Mouse (Mus musculus) kidney, embryonic 16.5 days (tissue): ENCODE data around the gene Ksr2. TPM values are rescaled to one million over a fixed set of nuclear protein-coding genes. Genes with fewer than 3 reads are reported as not detected.
"Not testable (repeated sequence)": the region's sequence is repeated elsewhere in the genome, so short reads cannot be mapped to it uniquely, and the experiment has no call there.

Source experiments
- ATAC-seq: fragments of 200-750 bp; cut with Nextera tagmentation; 2 replicates; pipeline ENCODE4 v1.8.0; 2017; ENCODE audit warnings: moderate TSS enrichment; ENCODE audit not compliant: low FRiP score, low TSS enrichment
- H3K27ac ChIP-seq: fragments of 300-500 bp; sonication (generic); 2 replicates; pipeline ENCODE4 v1.5.1; 2014; ENCODE audit warnings: low read length
- H3K27me3 ChIP-seq: fragments of 300-500 bp; sonication (generic); 2 replicates; pipeline ENCODE4 v1.6.1; 2014; ENCODE audit warnings: low read length, control low read depth, mixed read lengths; ENCODE audit not compliant: insufficient read depth
- H3K36me3 ChIP-seq: fragments of 300-500 bp; sonication (generic); 2 replicates; pipeline ENCODE4 v1.6.1; 2014; ENCODE audit warnings: low read length, control low read depth, mixed read lengths; ENCODE audit not compliant: insufficient read depth
- H3K4me1 ChIP-seq: fragments of 300-500 bp; sonication (generic); 2 replicates; pipeline ENCODE4 v1.6.1; 2014; ENCODE audit warnings: low read length, control low read depth, mixed read lengths; ENCODE audit not compliant: insufficient read depth
- H3K4me2 ChIP-seq: fragments of 300-500 bp; sonication (generic); replicated peaks from 2 replicates; pipeline ENCODE4 v1.6.1; 2014; ENCODE audit warnings: low read depth, low read length
- H3K4me3 ChIP-seq: fragments of 300-500 bp; sonication (generic); 2 replicates; pipeline ENCODE4 v1.5.1; 2014; ENCODE audit warnings: mild to moderate bottlenecking, low read length
- H3K9ac ChIP-seq: fragments of 300-500 bp; sonication (generic); replicated peaks from 2 replicates; pipeline ENCODE4 v1.6.1; 2014; ENCODE audit warnings: low read length
- H3K9me3 ChIP-seq: fragments of 300-500 bp; sonication (generic); 2 replicates; pipeline ENCODE4 v1.6.1; 2016; ENCODE audit warnings: low read length, control low read depth
- WGBS: fragments of 180-500 bp; shearing (Covaris S2); extraction: QIAGEN DNeasy Blood & Tissue Kit; methylation state at CpG from one replicate; pipeline ENCODE4 v1.1.7; 2014; 5-methylcytosine and 5-hydroxymethylcytosine counted together
- polyA plus RNA-seq: library from polyadenylated mRNA; unstranded; fragments of >200 nt; fragmentation: Nextera tagmentation; extraction: Ambion mirVana; gene quantifications from 2 replicates; pipeline ENCODE4 v1.2.1, GENCODE M21; 2015

Ksr2 gene
- polyA plus RNA-seq, 1 experiment from 2014 or later: 0.37 TPM

DNA sequence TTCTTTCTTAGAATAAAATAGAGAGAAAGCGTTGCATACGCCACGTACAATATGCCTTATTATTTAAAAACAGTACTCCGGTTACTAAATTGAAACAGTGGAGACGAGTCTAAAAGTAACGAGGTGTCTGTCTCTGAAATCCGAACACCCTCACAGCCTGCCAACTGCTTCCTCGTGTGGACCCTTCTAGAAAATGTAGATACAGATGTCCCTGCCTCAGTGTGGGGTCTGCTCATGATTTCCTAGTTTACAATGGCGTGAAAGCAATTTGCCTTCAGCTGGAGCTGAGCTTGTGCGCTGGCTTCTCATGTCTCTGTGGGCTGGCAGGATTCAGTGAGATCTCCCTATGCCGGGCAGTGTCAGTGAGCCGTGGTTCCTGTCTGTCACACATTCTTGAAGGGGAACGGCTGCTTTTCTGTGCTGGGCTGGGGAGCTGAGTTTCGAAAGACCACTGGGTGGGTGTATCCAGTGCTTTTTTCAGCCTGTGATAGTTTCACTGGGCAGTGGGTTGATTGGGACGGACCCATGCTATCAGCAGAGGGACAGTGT, 194.0 kb downstream of the Ksr2 start:
- ATAC-seq: no peak
- Histone ChIP-seq H3K27ac (no peak overlapping the region), H3K4me1 (peaks cover 19% of the 10 kb centered on the region), H3K4me2 (no peak overlapping the region), H3K36me3 (no peaks in the 10 kb centered on the region), H3K4me3 (no peak overlapping the region), H3K9ac (no peak overlapping the region), H3K9me3 (no peaks in the 10 kb centered on the region), H3K27me3 (no peaks in the 10 kb centered on the region)
- WGBS: 38% methylated on average over 15 of the region's 15 CpGs

DNA sequence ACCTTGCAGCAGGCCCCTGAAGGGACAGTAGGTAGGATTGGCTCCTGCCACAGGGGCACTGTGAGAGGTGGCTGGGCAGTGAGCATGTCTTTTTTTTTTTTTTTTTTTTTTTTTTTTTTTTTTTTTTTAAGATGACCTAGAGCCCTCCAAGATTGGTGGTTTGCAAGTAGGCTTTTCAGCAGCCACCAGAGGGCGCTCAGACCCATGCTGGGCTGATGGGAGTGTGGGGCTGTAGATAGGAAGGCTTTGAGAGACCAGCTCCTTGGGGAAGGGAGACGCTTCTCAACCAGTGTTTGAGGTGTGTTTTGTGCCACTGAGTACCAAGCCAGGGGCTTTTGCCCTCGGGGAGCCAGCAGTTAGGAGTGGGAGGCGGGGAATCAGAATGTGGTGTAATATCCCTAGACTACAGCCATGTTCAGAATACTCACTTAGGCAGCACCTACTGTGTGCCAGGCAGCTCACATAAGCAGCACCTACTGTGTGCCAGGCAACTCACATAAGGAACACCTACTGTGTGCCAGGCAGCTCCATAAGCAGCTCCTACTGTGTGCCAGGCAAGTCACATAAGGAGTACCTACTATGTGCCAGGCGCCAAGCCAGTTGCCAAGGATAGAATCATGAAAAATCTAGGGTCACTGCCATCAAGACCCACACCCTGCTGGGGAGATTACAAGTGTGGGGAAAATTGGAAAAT, 200.7 kb downstream of the Ksr2 start:
- Histone ChIP-seq H3K9me3 (no peaks in the 10 kb centered on the region), H3K27ac (no peak overlapping the region), H3K4me3 (no peak overlapping the region), H3K4me2 (no peak overlapping the region), H3K36me3 (no peaks in the 10 kb centered on the region), H3K9ac (no peak overlapping the region), H3K4me1 (peaks cover 3% of the 10 kb centered on the region), H3K27me3 (no peaks in the 10 kb centered on the region)
- 42% methylated on average over 5 of the region's 5 CpGs for WGBS
- ATAC-seq: no peak; the same call in none of the 2 replicates

DNA sequence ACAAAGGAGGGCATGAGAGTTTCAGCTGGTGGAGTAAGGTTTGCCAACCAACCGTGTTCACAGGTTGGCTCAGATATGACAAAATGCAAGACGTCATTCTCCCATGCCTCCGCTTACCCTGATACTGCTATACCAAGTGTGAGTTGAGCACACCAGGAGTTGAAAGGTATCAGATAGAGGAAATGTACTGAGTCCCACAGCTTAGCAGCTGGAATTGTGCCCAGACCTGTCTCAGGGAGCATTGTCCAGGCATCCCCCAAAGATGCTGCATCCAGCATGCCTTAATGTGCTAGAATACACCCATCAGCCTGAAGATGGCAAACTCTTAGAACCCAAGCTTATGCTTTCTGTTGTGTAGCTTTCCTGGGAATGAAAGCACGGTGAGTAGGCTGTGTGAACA, 206.5 kb downstream of the Ksr2 start:
- no peak overlapping the region for H3K9ac ChIP-seq
- no peak overlapping the region for H3K27ac ChIP-seq
- H3K4me2 ChIP-seq: no peak overlapping the region
- 77% methylated on average over 4 of the region's 4 CpGs for WGBS
- ATAC-seq: no peak
- peaks cover 18% of the 10 kb centered on the region for H3K27me3 ChIP-seq
- H3K9me3 ChIP-seq: no peaks in the 10 kb centered on the region
- 0 out of 2 replicates have a peak, but pooled peaks cover 4% of the 10 kb centered on the region for H3K4me1 ChIP-seq
- H3K4me3 ChIP-seq: no peak overlapping the region
- H3K36me3 ChIP-seq: no peaks in the 10 kb centered on the region

DNA sequence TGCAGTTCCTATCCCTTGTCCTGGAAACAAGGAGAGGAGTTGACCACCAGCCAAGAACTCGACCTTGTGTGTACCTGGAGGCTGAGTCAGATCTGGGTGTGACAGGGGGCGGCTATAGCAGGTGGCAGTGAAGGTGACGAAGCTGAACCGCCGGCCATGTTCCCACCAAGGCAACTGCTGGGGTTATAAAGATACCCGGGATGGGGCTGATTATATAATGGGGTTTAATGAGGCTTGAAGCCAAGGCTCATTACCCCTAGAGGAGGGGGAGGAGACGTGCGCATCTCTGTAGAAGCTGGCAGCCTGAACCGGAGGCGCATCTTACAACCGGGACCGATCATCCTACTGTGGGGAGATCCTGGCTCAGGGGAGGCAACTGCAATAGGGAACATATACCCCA, 208.4 kb downstream of the Ksr2 start:
- Histone ChIP-seq H3K9ac (no peak overlapping the region), H3K4me2 (no peak overlapping the region), H3K36me3 (no peaks in the 10 kb centered on the region), H3K4me1 (peaks cover 10% of the 10 kb centered on the region), H3K27ac (no peak overlapping the region), H3K9me3 (no peaks in the 10 kb centered on the region), H3K27me3 (peaks cover 18% of the 10 kb centered on the region), H3K4me3 (no peak overlapping the region)
- ATAC-seq: peak; percentile 70
- WGBS: 21% methylated on average over 12 of the region's 12 CpGs

DNA sequence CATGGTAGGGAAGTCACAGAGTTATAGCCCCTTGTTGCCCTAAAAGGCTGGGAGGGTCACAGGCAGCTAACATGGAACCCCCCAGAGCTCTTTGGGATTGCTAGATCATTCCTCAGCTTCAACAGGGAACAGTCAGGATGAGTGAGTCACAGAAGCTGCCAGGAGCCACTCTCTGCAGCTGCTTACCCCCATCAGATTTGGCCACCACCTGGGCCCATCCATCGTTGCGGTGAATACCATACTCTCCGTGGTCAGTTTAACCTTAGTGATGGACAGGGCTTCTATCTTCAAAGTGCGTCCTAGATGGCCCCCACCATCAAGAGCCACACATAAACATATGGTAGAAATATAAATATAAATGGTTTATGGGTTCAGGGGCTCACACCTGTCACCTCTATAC, 209.4 kb downstream of the Ksr2 start:
- not testable (repeated sequence) for ATAC-seq

DNA sequence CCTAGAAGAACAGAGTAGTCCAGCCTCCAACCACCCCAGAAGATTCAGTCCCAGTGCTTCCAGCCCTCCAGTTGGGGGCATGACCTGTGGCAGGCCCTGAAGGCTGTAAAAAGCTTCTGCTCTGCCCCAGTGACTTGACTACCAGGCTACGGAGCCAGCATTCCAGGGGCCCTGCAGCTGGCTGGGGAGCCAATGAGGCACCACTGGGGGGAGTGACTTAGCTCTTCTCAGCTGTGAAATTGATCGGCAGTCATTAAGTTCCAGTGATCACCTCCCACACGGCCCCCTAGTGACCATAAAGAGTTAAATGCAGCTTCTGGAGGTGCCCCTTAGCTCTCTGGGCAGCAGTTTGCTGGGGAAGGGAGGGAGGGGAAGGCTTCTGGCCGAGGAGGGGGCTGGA, 213.1 kb downstream of the Ksr2 start:
- Histone ChIP-seq H3K9ac (no peak overlapping the region), H3K9me3 (no peaks in the 10 kb centered on the region), H3K27me3 (peaks cover 16% of the 10 kb centered on the region), H3K36me3 (no peaks in the 10 kb centered on the region), H3K4me3 (no peak overlapping the region), H3K4me2 (no peak overlapping the region), H3K27ac (no peak overlapping the region), H3K4me1 (peaks cover 18% of the 10 kb centered on the region)
- ATAC-seq: peak; percentile 67
- WGBS: 9% methylated on average over 4 of the region's 4 CpGs

More for the DNA sequence above, 209.4 kb downstream of the Ksr2 start:
- not testable (repeated sequence) for H3K4me2 ChIP-seq, H3K9ac ChIP-seq, H3K27ac ChIP-seq, H3K36me3 ChIP-seq, H3K9me3 ChIP-seq, H3K4me3 ChIP-seq
- 79% methylated on average over 4 of the region's 4 CpGs for WGBS
- Histone ChIP-seq H3K4me1 (peaks cover 18% of the 10 kb centered on the region), H3K27me3 (peaks cover 18% of the 10 kb centered on the region)

DNA sequence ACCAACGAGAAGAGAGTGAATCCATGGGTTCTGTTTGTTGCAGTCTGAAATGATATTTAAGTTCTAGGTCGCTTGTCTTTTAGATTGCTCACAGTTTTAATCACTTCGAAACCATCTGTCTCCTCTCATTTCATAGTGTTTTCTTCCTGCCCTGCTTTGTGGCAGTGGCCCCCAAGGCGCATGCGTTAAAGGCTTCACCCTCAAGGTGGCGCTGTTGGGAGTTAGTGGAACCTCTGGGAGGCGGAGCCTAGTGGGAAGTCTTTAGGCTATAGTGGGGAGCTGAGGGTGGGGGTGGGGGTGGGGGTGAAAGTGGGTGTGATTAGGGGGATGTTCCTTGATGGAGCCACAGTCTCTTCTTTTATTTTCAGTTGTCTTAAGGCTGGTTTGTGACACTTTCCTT, 214.6 kb downstream of the Ksr2 start:
- Histone ChIP-seq H3K9ac (no peak overlapping the region), H3K27ac (no peak overlapping the region), H3K4me1 (peaks cover 14% of the 10 kb centered on the region), H3K9me3 (no peaks in the 10 kb centered on the region), H3K4me3 (no peak overlapping the region), H3K36me3 (no peaks in the 10 kb centered on the region), H3K4me2 (no peak overlapping the region), H3K27me3 (peaks cover 14% of the 10 kb centered on the region)
- WGBS: 53% methylated on average over 7 of the region's 7 CpGs
- no peak for ATAC-seq

DNA sequence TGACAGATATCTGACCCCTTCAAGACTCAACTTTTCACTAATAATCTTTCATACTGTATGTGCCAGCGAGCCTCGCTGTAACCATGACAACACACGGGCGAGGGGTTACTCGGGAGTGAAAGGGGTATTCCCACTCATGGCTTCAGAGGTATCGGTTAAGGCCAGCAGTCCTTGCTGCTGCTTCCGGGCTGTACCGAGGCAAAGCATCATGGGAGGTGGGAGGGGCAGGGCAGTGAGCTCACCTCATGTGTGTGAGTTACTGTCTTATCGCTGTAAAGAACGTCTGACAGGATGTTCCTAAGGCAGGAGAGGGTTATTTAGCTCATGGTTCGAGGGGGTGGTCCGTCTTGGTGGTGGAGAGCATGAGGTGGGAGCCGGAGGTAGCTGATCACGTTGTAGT, 215.8 kb downstream of the Ksr2 start:
- Histone ChIP-seq H3K9ac (no peak overlapping the region), H3K4me2 (no peak overlapping the region), H3K27me3 (peaks cover 3% of the 10 kb centered on the region; the same call in 1 of the 2 replicates), H3K27ac (no peak overlapping the region), H3K4me1 (peaks cover 14% of the 10 kb centered on the region), H3K4me3 (no peak overlapping the region), H3K9me3 (no peaks in the 10 kb centered on the region), H3K36me3 (no peaks in the 10 kb centered on the region)
- ATAC-seq: no peak
- 81% methylated on average over 14 of the region's 14 CpGs for WGBS

DNA sequence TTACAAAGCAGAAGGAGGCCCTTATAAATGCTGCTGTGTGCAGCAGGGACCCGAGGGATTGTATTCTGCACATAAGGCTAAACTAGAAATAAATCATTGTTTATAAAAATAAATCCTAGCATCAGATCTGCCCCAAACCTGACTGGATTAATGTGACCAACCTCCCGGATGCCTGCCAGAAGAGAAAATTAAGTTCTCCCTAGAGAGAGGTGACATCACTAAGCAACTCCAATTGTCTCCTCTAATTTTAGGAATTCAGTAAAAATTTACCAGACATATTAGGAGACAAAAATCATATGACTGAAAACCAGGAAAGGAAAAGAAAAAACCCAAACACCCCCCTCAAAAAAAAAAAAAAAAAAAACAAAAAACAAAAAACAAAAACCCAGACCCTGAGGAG, 221.4 kb downstream of the Ksr2 start:
- peaks cover 4% of the 10 kb centered on the region; the same call in 1 of the 2 replicates for H3K27me3 ChIP-seq
- no peak for ATAC-seq
- H3K36me3 ChIP-seq: no peaks in the 10 kb centered on the region
- no peak overlapping the region for H3K9ac ChIP-seq
- no peaks in the 10 kb centered on the region for H3K9me3 ChIP-seq
- WGBS: 47% methylated on average over 2 of the region's 2 CpGs
- peaks cover 7% of the 10 kb centered on the region for H3K4me1 ChIP-seq
- no peak overlapping the region for H3K4me3 ChIP-seq
- H3K27ac ChIP-seq: no peak overlapping the region
- no peak overlapping the region for H3K4me2 ChIP-seq

DNA sequence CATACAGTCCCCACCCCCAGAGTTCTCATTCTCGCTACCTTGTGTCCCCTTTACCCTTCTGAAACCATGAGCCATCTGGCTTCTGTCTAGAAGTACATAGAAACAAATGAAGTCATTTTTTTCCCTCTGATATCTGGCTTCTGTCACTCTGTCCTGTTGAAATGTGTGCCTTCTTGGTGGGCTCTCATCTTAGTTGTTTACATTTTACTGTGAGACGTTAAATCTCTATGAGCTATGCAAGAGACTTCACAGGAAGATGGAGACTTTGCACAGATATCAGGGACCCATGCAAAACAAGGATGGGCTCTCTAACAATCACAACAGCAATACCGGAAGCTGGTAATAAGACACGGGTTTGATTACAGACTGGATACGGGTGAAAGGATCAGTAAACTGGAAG, 222.0 kb downstream of the Ksr2 start:
- no peaks in the 10 kb centered on the region for H3K36me3 ChIP-seq
- no peak for ATAC-seq
- no peak overlapping the region for H3K4me3 ChIP-seq
- 30% methylated on average over 5 of the region's 5 CpGs for WGBS
- no peak overlapping the region for H3K27ac ChIP-seq
- H3K9ac ChIP-seq: no peak overlapping the region
- H3K4me2 ChIP-seq: no peak overlapping the region
- H3K27me3 ChIP-seq: peaks cover 4% of the 10 kb centered on the region; the same call in 1 of the 2 replicates
- no peaks in the 10 kb centered on the region for H3K9me3 ChIP-seq
- H3K4me1 ChIP-seq: peaks cover 7% of the 10 kb centered on the region
